Mouse (Mus musculus) heart, postnatal 14 days (tissue): ENCODE results near the gene Gm2163. TPM values are rescaled to one million over a fixed set of nuclear protein-coding genes. Genes with fewer than 3 reads are reported as not detected.
"Not testable (repeated sequence)": the region's sequence is repeated elsewhere in the genome, so short reads cannot be mapped to it uniquely, and the experiment has no call there.

Experiments
- DNase-seq, 2 experiments: peaks; one replicate each; pipeline ENCODE4 v3.0.0; 2021 to 2022
- intact Hi-C: fragments of 180-260 bp; cut with DNase I; formaldehyde crosslinking; loops from one replicate; pipeline ENCODE4 v1.15.1; 2025
- long read RNA-seq, 2 experiments: library from polyadenylated mRNA; stranded (forward); transcript quantifications; one replicate each; pipeline ENCODE4 v2.0.0; 2021
- total RNA-seq, 2 experiments: library from RNA; stranded (reverse); gene quantifications; 2 replicates each; pipeline ENCODE4 v1.2.3; 2021

Gene Gm2163
- total RNA-seq, result not detected
- long read RNA-seq, experiment 1, result 0 reads
- long read RNA-seq, experiment 2, result 0 reads

- intact Hi-C loops, DNase-seq: not testable (repeated sequence)
These were observed at the start of gene Gm2163 for GRCm38 (mm10) chr4:42466452-42466851. Gm2163 (plus strand) TSS chr4:42466752.

- intact Hi-C loops, DNase-seq: not testable (repeated sequence)
These were observed 27.5 kb upstream of the Gm2163 start, which contains the start of gene Gm21586 for GRCm38 (mm10) chr4:42439078-42439477. Gm21586 (plus strand) TSS chr4:42439378.

GRCm38 (mm10) chr4:42528075-42528474 is 61.5 kb downstream of the Gm2163 start, which contains the start of gene Fam205a2:
Fam205a2 (minus strand) TSS chr4:42528175.
- DNase-seq, intact Hi-C loops: not testable (repeated sequence)

GRCm38 (mm10) chr4:42611895-42612294 is 145.3 kb downstream of the Gm2163 start, which contains the start of gene Gm10591:
Gm10591 (plus strand) TSS chr4:42612195.
- DNase-seq, intact Hi-C loops: not testable (repeated sequence)

- DNase-seq, intact Hi-C loops: not testable (repeated sequence)
These were observed 162.9 kb downstream of the Gm2163 start, which contains the start of gene Gm2564 for GRCm38 (mm10) chr4:42629419-42629818. Gm2564 (plus strand) TSS chr4:42629719.

Other genes with a start within 250 kb of the Gm2163 start
- gene Gm10600, start 226.1 kb upstream of the Gm2163 start, total RNA-seq, result under 1 TPM; 0.15 to 0.19 TPM
- gene Ccl21b, start 211.0 kb upstream of the Gm2163 start, total RNA-seq, result not detected
- gene Gm21953, start 172.5 kb upstream of the Gm2163 start, total RNA-seq, result not detected
- not detected for gene Fam205a3, start 148.4 kb upstream of the Gm2163 start, total RNA-seq
- gene Gm21586, start 27.4 kb upstream of the Gm2163 start, total RNA-seq, result not detected
- not detected for gene Fam205a2, start 61.4 kb downstream of the Gm2163 start, total RNA-seq
- gene Gm10591, start 145.4 kb downstream of the Gm2163 start, total RNA-seq, result not detected
- 1 to 10 TPM; 2.2 to 2.3 TPM for gene Gm2564, start 163.0 kb downstream of the Gm2163 start, total RNA-seq
- gene Ccl27b, start 188.5 kb downstream of the Gm2163 start, total RNA-seq, result not detected
- gene Il11ra2, start 195.1 kb downstream of the Gm2163 start, total RNA-seq, result not detected